Mouse (Mus musculus): Measurements from ENCODE around the gene Wfdc2.

GRCm38 (mm10) chr2:164600179-164600578, 38.0 kb downstream of the Wfdc2 start:
- TF ChIP-seq POLR2A (IDR thresholded peaks at IDR 0.05; ENCODE audit: low read depth, low read length) (no peak), CTCF (IDR thresholded peaks at IDR 0.05; ENCODE audit: extremely low read depth, insufficient read depth, insufficient read length, insufficient replicate concordance) (no peak)

Measured in spleen, adult 2 months (tissue).